ENCODE assay signal across 22 mouse cellular contexts in the genomic region with DNA sequence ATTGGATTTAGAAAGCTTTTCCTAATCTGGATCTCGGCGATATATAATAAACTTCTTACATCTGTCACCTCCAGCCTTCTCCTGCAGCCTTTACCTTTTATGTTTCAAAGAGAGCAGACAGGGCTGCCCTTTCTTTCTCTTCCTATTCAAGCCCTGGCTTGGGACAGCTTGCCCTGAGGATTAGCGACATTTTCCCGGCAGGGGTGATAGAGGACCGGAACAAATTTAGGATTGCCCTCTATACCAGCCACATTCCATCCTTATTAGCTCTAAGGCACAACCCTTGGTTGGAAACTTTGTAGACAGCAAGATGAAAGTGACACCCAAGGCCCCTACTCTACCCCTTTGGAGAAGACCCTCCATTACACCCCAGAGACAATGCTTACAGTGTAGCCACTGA.
A peak's percentile ranks its signal among the peaks of the same experiment; 100 is the strongest.
DNase-seq lines count a peak whose midpoint lies in the region; ATAC-seq lines count a peak whose summit lies in the region.
"Had no signal": no experiment of that assay in that cellular context is flagged by ENCODE, and none has a peak within 500 bp of the region (broad histone marks: within the 10 kb centered on the region; RNA-seq: fewer than 3 reads in every experiment).

No protein-coding gene starts in this region.

- H3K27me3 ChIP-seq in midbrain, embryonic 10.5 days (ENCODE audit: low read depth, poor library complexity, severe bottlenecking) = 0 out of 2 replicates have a peak, but pooled peaks cover 13% of the 10 kb centered on the region
- no peaks in the 10 kb centered on the region for H3K27me3 ChIP-seq in midbrain, embryonic 15.5 days (replicated peaks)
- no peaks in the 10 kb centered on the region for H3K27me3 ChIP-seq in midbrain, embryonic 11.5 days (ENCODE audit: control insufficient read depth, insufficient read depth, low read length)
- no peaks in the 10 kb centered on the region for H3K27me3 ChIP-seq in midbrain, embryonic 16.5 days (ENCODE audit: control insufficient read depth, insufficient read depth, low read depth, low read length)
- H3K27me3 ChIP-seq: CH12.LX had no signal

- no peak overlapping the region for H3K4me3 ChIP-seq in midbrain, embryonic 10.5 days
- H3K4me3 ChIP-seq in midbrain, embryonic 15.5 days = no peak overlapping the region
- no peak overlapping the region for H3K4me3 ChIP-seq in midbrain, embryonic 11.5 days (ENCODE audit: low read depth, low read length)
- no peak overlapping the region for H3K4me3 ChIP-seq in midbrain, embryonic 16.5 days (ENCODE audit: low read depth, low read length)

- H3K36me3 ChIP-seq in midbrain, embryonic 10.5 days = no peaks in the 10 kb centered on the region
- H3K36me3 ChIP-seq in midbrain, embryonic 15.5 days (replicated peaks) = no peaks in the 10 kb centered on the region
- no peaks in the 10 kb centered on the region for H3K36me3 ChIP-seq in midbrain, embryonic 11.5 days (ENCODE audit: control insufficient read depth, insufficient read depth, low read length)
- H3K36me3 ChIP-seq in midbrain, embryonic 16.5 days (ENCODE audit: control insufficient read depth, insufficient read depth, low read length) = no peaks in the 10 kb centered on the region
- H3K36me3 ChIP-seq: G1E had no signal

- H3K4me1 ChIP-seq in midbrain, embryonic 10.5 days = peaks cover 31% of the 10 kb centered on the region
- no peaks in the 10 kb centered on the region for H3K4me1 ChIP-seq in midbrain, embryonic 15.5 days
- peaks cover 7% of the 10 kb centered on the region for H3K4me1 ChIP-seq in midbrain, embryonic 11.5 days (ENCODE audit: control insufficient read depth, insufficient read depth, low read length)
- H3K4me1 ChIP-seq in midbrain, embryonic 16.5 days (ENCODE audit: control insufficient read depth, insufficient read depth, low read length) = no peaks in the 10 kb centered on the region

- H3K4me2 ChIP-seq in midbrain, embryonic 15.5 days = no peak overlapping the region
- no peak overlapping the region for H3K4me2 ChIP-seq in midbrain, embryonic 11.5 days
- H3K4me2 ChIP-seq in midbrain, embryonic 16.5 days (ENCODE audit: low read length) = no peak overlapping the region

- H3K9me3 ChIP-seq in midbrain, embryonic 10.5 days (replicated peaks) = no peaks in the 10 kb centered on the region
- H3K9me3 ChIP-seq in midbrain, embryonic 15.5 days = no peaks in the 10 kb centered on the region
- H3K9me3 ChIP-seq in midbrain, embryonic 11.5 days (ENCODE audit: control insufficient read depth, low read length) = no peaks in the 10 kb centered on the region
- H3K9me3 ChIP-seq in midbrain, embryonic 16.5 days (replicated peaks; ENCODE audit: control insufficient read depth, low read length, poor library complexity, severe bottlenecking) = no peaks in the 10 kb centered on the region

- no peak overlapping the region for H3K27ac ChIP-seq in midbrain, embryonic 10.5 days (replicated peaks)
- H3K27ac ChIP-seq in midbrain, embryonic 15.5 days = no peak overlapping the region
- H3K27ac ChIP-seq in midbrain, embryonic 11.5 days (ENCODE audit: low read depth, low read length) = no peak overlapping the region
- no peak overlapping the region for H3K27ac ChIP-seq in midbrain, embryonic 16.5 days (ENCODE audit: low read length)

- WGBS in midbrain, embryonic 10.5 days = 15% methylated on average over 5 of the region's 5 CpGs
- WGBS in midbrain, embryonic 15.5 days = 10% methylated on average over 5 of the region's 5 CpGs
- 3% methylated on average over 5 of the region's 5 CpGs for WGBS in midbrain, embryonic 11.5 days
- WGBS in midbrain, embryonic 16.5 days = 3% methylated on average over 5 of the region's 5 CpGs

- ATAC-seq in midbrain, embryonic 15.5 days (replicated peaks) = no peak
- 0 out of 2 replicates have a peak, but pooled peaks have one; percentile 35 for ATAC-seq in midbrain, embryonic 11.5 days (ENCODE audit: low FRiP score)
- no peak for ATAC-seq in midbrain, embryonic 16.5 days
- ATAC-seq: activated CD4-positive, CD25-positive, alpha-beta regulatory T cell, adult 4 months; CD4-positive, CD25-positive, alpha-beta regulatory T cell, adult 4 months; Patski had no signal

- DNase-seq in embryo, embryonic 9.5 days (ENCODE audit: extremely low spot score) = peak; percentile 4
- DNase-seq in embryo, embryonic 10.5 days (ENCODE audit: low spot score) = no peak
- peak; percentile 61 for DNase-seq in heart, adult 11 months
- DNase-seq in heart, postnatal 25 days (ENCODE audit: low spot score) = no peak
- DNase-seq in midbrain, embryonic 10.5 days (ENCODE audit: low spot score) = peak; percentile 34
- peak; percentile 87 for DNase-seq in midbrain, embryonic 11.5 days (ENCODE audit: low spot score, missing footprints)
- DNase-seq: adrenal gland, adult 2 months; adrenal gland, adult 8-10 months; adrenal gland, postnatal 10 days; adrenal gland, postnatal 14 days; adrenal gland, postnatal 25 days; adrenal gland, postnatal 36 days; B cell, adult 2 months; cerebellum, adult 11 months; cerebellum, adult 11-12 months had no signal

- intact Hi-C loops in heart, postnatal 25 days (cut with DNase I) = no loop called here

- no peak overlapping the region for H3K9ac ChIP-seq in midbrain, embryonic 15.5 days
- no peak overlapping the region for H3K9ac ChIP-seq in midbrain, embryonic 11.5 days (ENCODE audit: low read length)
- no peak overlapping the region for H3K9ac ChIP-seq in midbrain, embryonic 16.5 days (ENCODE audit: low read depth, low read length)

Comparison
In these comparisons a context has a peak if more than half of its experiments do, and no peak if none do; other contexts are left out.
1. DNase-seq: peak in embryo, embryonic 9.5 days (single experiment), heart, adult 11 months (single experiment), midbrain, embryonic 10.5 days (single experiment) and midbrain, embryonic 11.5 days (single experiment); none in embryo, embryonic 10.5 days (single experiment) and heart, postnatal 25 days (single experiment).